Mouse (Mus musculus): ENCODE measurements around the gene Kcng1. TPM values are rescaled to one million over a fixed set of nuclear protein-coding genes. Genes with fewer than 3 reads are reported as not detected.

The Kcng1 gene
- polyA plus RNA-seq, 1 experiment from 2014 or later = 2.1 TPM

- Histone ChIP-seq H3K4me2 (no peak overlapping the region), H3K27ac (ENCODE audit: poor library complexity, severe bottlenecking) (no peak overlapping the region), H3K4me1 (replicated peaks) (no peaks in the 10 kb centered on the region), H3K4me3 (no peak overlapping the region), H3K9me3 (replicated peaks) (no peaks in the 10 kb centered on the region), H3K36me3 (no peaks in the 10 kb centered on the region), H3K27me3 (replicated peaks) (peaks cover 90% of the 10 kb centered on the region), H3K9ac (no peak overlapping the region)
- no peak for ATAC-seq (ENCODE audit: insufficient number of reproducible peaks, low FRiP score)
- WGBS = 75% methylated on average over 3 of the region's 3 CpGs
Observed at GRCm38 (mm10) chr2:168260124-168260523, 21.4 kb downstream of the Kcng1 start.

- H3K27me3 ChIP-seq (replicated peaks) = peaks cover 93% of the 10 kb centered on the region
- 73% methylated on average over 8 of the region's 8 CpGs for WGBS
- no peak overlapping the region for H3K9ac ChIP-seq
- no peak overlapping the region for H3K4me3 ChIP-seq
- H3K4me1 ChIP-seq (replicated peaks) = no peaks in the 10 kb centered on the region
- no peak for ATAC-seq (ENCODE audit: insufficient number of reproducible peaks, low FRiP score)
- no peak overlapping the region for H3K27ac ChIP-seq (ENCODE audit: poor library complexity, severe bottlenecking)
- no peak overlapping the region for H3K4me2 ChIP-seq
- no peaks in the 10 kb centered on the region for H3K36me3 ChIP-seq
- H3K9me3 ChIP-seq (replicated peaks) = no peaks in the 10 kb centered on the region
Observed at GRCm38 (mm10) chr2:168259046-168259445, 22.5 kb downstream of the Kcng1 start.

GRCm38 (mm10) chr2:168257188-168257587 lies 24.3 kb downstream of the Kcng1 start:
- Histone ChIP-seq H3K9ac (no peak overlapping the region), H3K4me3 (no peak overlapping the region), H3K27ac (ENCODE audit: poor library complexity, severe bottlenecking) (no peak overlapping the region), H3K9me3 (replicated peaks) (no peaks in the 10 kb centered on the region), H3K4me1 (replicated peaks) (no peaks in the 10 kb centered on the region; the same call in 1 of the 2 replicates), H3K36me3 (no peaks in the 10 kb centered on the region), H3K4me2 (no peak overlapping the region), H3K27me3 (replicated peaks) (peaks cover 93% of the 10 kb centered on the region)
- ATAC-seq (ENCODE audit: insufficient number of reproducible peaks, low FRiP score) = no peak
- 77% methylated on average over 4 of the region's 4 CpGs for WGBS

GRCm38 (mm10) chr2:168256506-168256905 lies 25.0 kb downstream of the Kcng1 start:
- WGBS = 74% methylated on average over 3 of the region's 3 CpGs
- Histone ChIP-seq H3K9ac (no peak overlapping the region), H3K9me3 (replicated peaks) (no peaks in the 10 kb centered on the region), H3K4me1 (replicated peaks) (no peaks in the 10 kb centered on the region; the same call in 1 of the 2 replicates), H3K27ac (ENCODE audit: poor library complexity, severe bottlenecking) (no peak overlapping the region), H3K36me3 (no peaks in the 10 kb centered on the region), H3K4me2 (no peak overlapping the region), H3K4me3 (no peak overlapping the region), H3K27me3 (replicated peaks) (peaks cover 93% of the 10 kb centered on the region)
- ATAC-seq (ENCODE audit: insufficient number of reproducible peaks, low FRiP score) = no peak

- no peaks in the 10 kb centered on the region for H3K9me3 ChIP-seq (replicated peaks)
- H3K27ac ChIP-seq (ENCODE audit: poor library complexity, severe bottlenecking) = no peak overlapping the region
- WGBS = 16% methylated on average over 7 of the region's 7 CpGs
- no peak overlapping the region for H3K4me3 ChIP-seq
- no peak for ATAC-seq (ENCODE audit: insufficient number of reproducible peaks, low FRiP score)
- no peak overlapping the region for H3K9ac ChIP-seq
- H3K27me3 ChIP-seq (replicated peaks) = peaks cover 78% of the 10 kb centered on the region
- no peaks in the 10 kb centered on the region; the same call in 1 of the 2 replicates for H3K4me1 ChIP-seq (replicated peaks)
- H3K36me3 ChIP-seq = no peaks in the 10 kb centered on the region
- H3K4me2 ChIP-seq = no peak overlapping the region
Observed at GRCm38 (mm10) chr2:168253822-168254221, 27.7 kb downstream of the Kcng1 start.

- Histone ChIP-seq H3K27ac (ENCODE audit: poor library complexity, severe bottlenecking) (no peak overlapping the region), H3K36me3 (no peaks in the 10 kb centered on the region), H3K27me3 (replicated peaks) (peaks cover 75% of the 10 kb centered on the region), H3K4me3 (no peak overlapping the region), H3K4me1 (replicated peaks) (no peaks in the 10 kb centered on the region; the same call in 1 of the 2 replicates), H3K4me2 (no peak overlapping the region), H3K9ac (no peak overlapping the region), H3K9me3 (replicated peaks) (no peaks in the 10 kb centered on the region)
- ATAC-seq (ENCODE audit: insufficient number of reproducible peaks, low FRiP score) = no peak
- WGBS = 8% methylated on average over 16 of the region's 16 CpGs
Observed at GRCm38 (mm10) chr2:168252639-168253292, 28.8 kb downstream of the Kcng1 start.

- Histone ChIP-seq H3K4me1 (replicated peaks) (no peaks in the 10 kb centered on the region; the same call in 1 of the 2 replicates), H3K9me3 (replicated peaks) (no peaks in the 10 kb centered on the region), H3K36me3 (no peaks in the 10 kb centered on the region), H3K27me3 (replicated peaks) (peaks cover 79% of the 10 kb centered on the region), H3K4me2 (no peak overlapping the region), H3K4me3 (no peak overlapping the region), H3K27ac (ENCODE audit: poor library complexity, severe bottlenecking) (no peak overlapping the region), H3K9ac (no peak overlapping the region)
- WGBS = 16% methylated on average over 8 of the region's 8 CpGs
- ATAC-seq (ENCODE audit: insufficient number of reproducible peaks, low FRiP score) = no peak
Observed at GRCm38 (mm10) chr2:168250270-168250669, 31.3 kb downstream of the Kcng1 start.

GRCm38 (mm10) chr2:168248856-168249245 lies 32.7 kb downstream of the Kcng1 start:
- H3K27me3 ChIP-seq (replicated peaks) = peaks cover 78% of the 10 kb centered on the region
- no peak for ATAC-seq (ENCODE audit: insufficient number of reproducible peaks, low FRiP score)
- no peaks in the 10 kb centered on the region; the same call in 1 of the 2 replicates for H3K4me1 ChIP-seq (replicated peaks)
- WGBS = 21% methylated on average over 2 of the region's 2 CpGs
- no peak overlapping the region for H3K4me2 ChIP-seq
- H3K9ac ChIP-seq = no peak overlapping the region
- H3K27ac ChIP-seq (ENCODE audit: poor library complexity, severe bottlenecking) = no peak overlapping the region
- H3K36me3 ChIP-seq = no peaks in the 10 kb centered on the region
- no peaks in the 10 kb centered on the region for H3K9me3 ChIP-seq (replicated peaks)
- H3K4me3 ChIP-seq = no peak overlapping the region

GRCm38 (mm10) chr2:168248167-168248855 lies 33.2 kb downstream of the Kcng1 start:
- no peak overlapping the region for H3K4me2 ChIP-seq
- no peak for ATAC-seq (ENCODE audit: insufficient number of reproducible peaks, low FRiP score)
- no peak overlapping the region for H3K27ac ChIP-seq (ENCODE audit: poor library complexity, severe bottlenecking)
- H3K9me3 ChIP-seq (replicated peaks) = no peaks in the 10 kb centered on the region
- WGBS = 65% methylated on average over 8 of the region's 8 CpGs
- no peaks in the 10 kb centered on the region for H3K36me3 ChIP-seq
- H3K27me3 ChIP-seq (replicated peaks) = peaks cover 75% of the 10 kb centered on the region
- H3K4me3 ChIP-seq = no peak overlapping the region
- H3K9ac ChIP-seq = no peak overlapping the region
- no peaks in the 10 kb centered on the region for H3K4me1 ChIP-seq (replicated peaks)

GRCm38 (mm10) chr2:168245571-168245970 lies 36.0 kb downstream of the Kcng1 start:
- H3K27ac ChIP-seq (ENCODE audit: poor library complexity, severe bottlenecking) = no peak overlapping the region
- H3K36me3 ChIP-seq = no peaks in the 10 kb centered on the region
- ATAC-seq (ENCODE audit: insufficient number of reproducible peaks, low FRiP score) = no peak
- WGBS = 27% methylated on average over 8 of the region's 8 CpGs
- H3K9me3 ChIP-seq (replicated peaks) = no peaks in the 10 kb centered on the region
- no peak overlapping the region for H3K4me3 ChIP-seq
- no peak overlapping the region for H3K9ac ChIP-seq
- H3K27me3 ChIP-seq (replicated peaks) = peaks cover 54% of the 10 kb centered on the region
- H3K4me1 ChIP-seq (replicated peaks) = peaks cover 6% of the 10 kb centered on the region; the same call in 1 of the 2 replicates
- no peak overlapping the region for H3K4me2 ChIP-seq

- no peaks in the 10 kb centered on the region for H3K36me3 ChIP-seq
- H3K4me3 ChIP-seq = no peak overlapping the region
- no peak overlapping the region for H3K27ac ChIP-seq (ENCODE audit: poor library complexity, severe bottlenecking)
- H3K9ac ChIP-seq = no peak overlapping the region
- peaks cover 52% of the 10 kb centered on the region for H3K27me3 ChIP-seq (replicated peaks)
- H3K9me3 ChIP-seq (replicated peaks) = peaks cover 16% of the 10 kb centered on the region
- peaks cover 6% of the 10 kb centered on the region; the same call in 1 of the 2 replicates for H3K4me1 ChIP-seq (replicated peaks)
- 69% methylated on average over 4 of the region's 4 CpGs for WGBS
- peak; percentile 11; the same call in 1 of the 2 replicates for ATAC-seq (ENCODE audit: insufficient number of reproducible peaks, low FRiP score)
- H3K4me2 ChIP-seq = no peak overlapping the region
Observed at GRCm38 (mm10) chr2:168243278-168243677, 38.3 kb downstream of the Kcng1 start.

All from heart, embryonic 12.5 days (tissue).